Mouse (Mus musculus): Measurements from ENCODE around the gene Lrwd1.
"Not testable (repeated sequence)": the region's sequence is repeated elsewhere in the genome, so short reads cannot be mapped to it uniquely, and the experiment has no call there.

The Lrwd1 gene

GRCm38 (mm10) chr5:136135571-136136291 lies at the start of gene Lrwd1, which contains the start of gene Alkbh4:
Lrwd1 (minus strand) TSS chr5:136136074.
Alkbh4 (plus strand) TSS chr5:136136146.
- peak; percentile 93 to 96 for DNase-seq (ENCODE audit: low spot score in 2 of 2)

DNA sequence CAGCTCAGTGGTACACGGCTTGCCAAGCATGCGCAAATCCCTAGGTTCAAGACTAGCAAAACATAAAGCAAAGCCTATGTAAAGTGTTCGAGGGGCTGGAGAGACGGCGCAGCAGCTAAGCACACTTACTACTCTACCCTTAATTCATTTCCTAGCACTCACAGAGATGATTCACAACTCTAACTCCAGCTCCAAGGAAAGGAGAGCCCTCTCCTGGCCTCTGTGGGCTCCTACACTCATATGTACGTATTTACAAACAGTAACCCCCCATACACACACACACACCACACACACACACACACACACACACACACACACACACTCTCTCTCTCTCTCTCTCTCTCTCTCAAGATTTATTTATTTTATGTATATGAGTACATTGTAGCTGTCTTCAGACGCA lies 47.9 kb upstream of the Lrwd1 start:
- no peak for DNase-seq (ENCODE audit: low spot score in 2 of 2)

DNA sequence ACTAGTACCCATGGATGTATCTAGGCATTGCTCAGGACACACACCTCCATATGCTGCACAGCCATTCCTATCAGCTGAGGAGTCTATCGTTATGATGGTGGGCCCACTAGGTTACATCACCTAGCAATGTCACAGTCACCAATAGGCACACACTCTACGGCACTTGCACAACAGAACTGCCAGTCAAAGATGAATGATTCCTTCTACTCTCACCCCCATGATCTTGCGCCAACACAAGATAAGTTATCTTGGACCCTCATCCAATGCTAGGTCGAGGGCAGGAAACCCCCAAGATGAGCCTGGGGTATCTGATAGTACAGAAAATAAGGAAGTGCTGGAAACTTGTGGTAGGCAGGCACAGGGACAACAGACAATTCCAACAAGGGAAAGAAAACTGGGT lies 47.0 kb upstream of the Lrwd1 start:
- DNase-seq (ENCODE audit: low spot score in 2 of 2), result no peak

GRCm38 (mm10) chr5:136182049-136182448 lies 46.2 kb upstream of the Lrwd1 start:
- DNase-seq (ENCODE audit: low spot score in 2 of 2), result no peak

GRCm38 (mm10) chr5:136181197-136181596 lies 45.3 kb upstream of the Lrwd1 start:
- DNase-seq (ENCODE audit: low spot score in 2 of 2), result no peak

- DNase-seq (ENCODE audit: low spot score in 2 of 2), result no peak
Measured at GRCm38 (mm10) chr5:136179594-136179993, 43.7 kb upstream of the Lrwd1 start.

DNA sequence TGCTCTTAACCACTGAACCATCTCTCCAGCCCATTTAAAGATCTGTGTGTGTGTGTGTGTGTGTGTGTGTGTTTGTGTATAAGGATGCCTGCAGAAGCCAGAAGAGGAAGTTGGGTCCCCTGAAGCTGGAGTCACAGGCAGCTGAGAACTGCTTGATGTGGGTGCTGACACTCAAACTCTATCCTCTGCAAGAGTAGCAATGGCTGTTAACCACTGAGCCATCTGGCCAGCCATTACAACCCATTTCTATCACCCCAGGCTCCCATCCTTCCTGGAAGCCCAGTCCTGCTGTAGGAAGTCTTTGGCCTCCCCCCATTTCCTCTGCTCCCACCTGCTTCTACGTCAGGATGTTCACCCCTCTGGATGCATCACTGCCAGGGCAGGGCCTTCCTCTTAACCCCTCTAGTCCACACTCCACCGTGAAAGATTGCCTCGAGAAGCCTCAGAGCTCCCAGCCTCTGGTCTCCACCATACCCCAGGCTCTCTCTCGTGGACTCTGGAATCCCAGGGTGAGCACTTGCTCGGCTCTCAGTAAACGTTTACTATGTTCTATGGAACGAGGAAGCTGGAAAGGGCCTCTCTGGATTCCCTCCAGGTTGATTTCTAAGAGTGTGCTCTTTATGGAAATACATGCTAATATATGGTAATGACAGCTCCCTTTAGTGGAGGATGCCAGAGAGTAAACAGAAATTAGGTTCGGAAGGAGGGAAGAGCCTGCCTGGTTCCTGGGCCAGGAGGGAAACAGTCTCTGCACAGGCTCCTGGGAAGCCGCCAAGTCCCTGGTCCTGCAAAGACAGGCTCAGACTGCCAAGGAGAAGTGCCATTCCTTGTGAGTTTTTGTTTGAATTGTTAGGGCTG lies 38.0 kb upstream of the Lrwd1 start:
- peak; percentile 43 to 47 for DNase-seq (ENCODE audit: low spot score in 2 of 2)

DNA sequence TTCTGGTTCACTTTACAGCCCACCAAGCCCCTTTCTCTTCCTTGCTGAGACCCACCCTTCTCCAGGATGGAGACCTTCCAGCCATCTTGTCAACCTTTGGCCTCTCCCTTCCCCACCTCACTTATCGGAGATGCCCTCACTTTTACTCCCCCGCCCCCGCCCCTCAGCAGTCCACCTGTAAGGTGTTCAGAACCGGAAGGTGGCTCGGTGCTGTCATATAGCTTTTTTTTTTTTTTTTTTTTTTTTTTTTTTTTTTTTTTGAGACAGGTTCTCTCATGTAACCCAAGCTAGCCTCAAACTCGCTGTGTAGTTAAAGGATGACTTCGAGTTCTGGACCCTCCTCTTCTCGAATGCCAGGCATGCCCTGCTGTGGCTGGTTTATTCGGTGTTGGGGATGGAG lies 37.1 kb upstream of the Lrwd1 start:
- DNase-seq (ENCODE audit: low spot score in 2 of 2), result no peak

DNA sequence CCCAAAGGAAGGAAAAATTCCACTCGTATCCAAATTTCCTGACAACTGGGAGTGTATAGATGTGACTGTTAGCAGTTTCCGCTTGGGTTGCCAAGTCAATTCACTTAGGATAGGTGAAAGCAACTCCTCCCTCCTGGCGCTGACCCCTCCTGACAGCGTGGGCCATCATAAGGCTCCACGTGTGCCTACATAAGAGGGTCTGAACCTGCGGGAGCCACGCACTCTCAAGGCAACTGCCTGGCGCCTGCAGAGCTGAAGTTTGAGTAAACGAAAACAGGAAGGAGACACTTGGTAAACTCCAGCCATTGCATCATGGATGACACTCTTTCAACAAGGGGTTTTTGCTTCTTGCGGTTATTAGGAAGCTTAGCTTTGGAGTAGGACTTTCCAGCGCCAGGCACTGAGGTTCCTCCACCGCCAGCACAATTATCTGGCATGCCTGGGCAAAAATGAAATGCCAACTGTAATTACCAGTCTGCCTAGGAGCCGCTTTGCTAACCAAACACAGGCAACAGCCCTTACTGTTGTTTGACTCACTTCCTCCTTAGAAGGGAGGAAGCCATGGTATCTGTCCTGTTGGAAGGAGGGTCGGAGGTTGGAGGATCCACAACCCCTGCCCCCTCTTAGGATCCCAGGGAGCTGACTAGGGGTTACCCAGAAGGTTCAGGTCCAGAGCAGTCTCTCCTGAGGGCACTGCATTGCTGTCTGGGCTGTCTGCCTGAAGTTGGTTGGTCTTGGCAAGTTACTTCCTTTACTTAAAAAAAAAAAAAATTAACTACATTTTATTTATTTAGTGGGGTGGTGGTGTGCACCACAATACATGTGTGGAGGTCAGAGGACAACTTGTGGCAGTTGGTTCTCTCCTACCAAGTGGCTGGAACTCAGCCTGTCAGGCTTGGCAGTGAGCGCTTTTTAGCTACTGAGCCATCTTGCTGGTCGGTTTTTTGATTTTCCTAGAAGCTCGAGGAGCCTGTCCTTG lies 35.8 kb upstream of the Lrwd1 start:
- DNase-seq (ENCODE audit: low spot score in 2 of 2), result peak; percentile 15 to 28

GRCm38 (mm10) chr5:136170512-136171362 lies 34.9 kb upstream of the Lrwd1 start, which contains the start of gene Orai2:
Orai2 (minus strand) TSS chr5:136170713.
- DNase-seq (ENCODE audit: low spot score in 2 of 2), result peak; percentile 69 to 77

DNA sequence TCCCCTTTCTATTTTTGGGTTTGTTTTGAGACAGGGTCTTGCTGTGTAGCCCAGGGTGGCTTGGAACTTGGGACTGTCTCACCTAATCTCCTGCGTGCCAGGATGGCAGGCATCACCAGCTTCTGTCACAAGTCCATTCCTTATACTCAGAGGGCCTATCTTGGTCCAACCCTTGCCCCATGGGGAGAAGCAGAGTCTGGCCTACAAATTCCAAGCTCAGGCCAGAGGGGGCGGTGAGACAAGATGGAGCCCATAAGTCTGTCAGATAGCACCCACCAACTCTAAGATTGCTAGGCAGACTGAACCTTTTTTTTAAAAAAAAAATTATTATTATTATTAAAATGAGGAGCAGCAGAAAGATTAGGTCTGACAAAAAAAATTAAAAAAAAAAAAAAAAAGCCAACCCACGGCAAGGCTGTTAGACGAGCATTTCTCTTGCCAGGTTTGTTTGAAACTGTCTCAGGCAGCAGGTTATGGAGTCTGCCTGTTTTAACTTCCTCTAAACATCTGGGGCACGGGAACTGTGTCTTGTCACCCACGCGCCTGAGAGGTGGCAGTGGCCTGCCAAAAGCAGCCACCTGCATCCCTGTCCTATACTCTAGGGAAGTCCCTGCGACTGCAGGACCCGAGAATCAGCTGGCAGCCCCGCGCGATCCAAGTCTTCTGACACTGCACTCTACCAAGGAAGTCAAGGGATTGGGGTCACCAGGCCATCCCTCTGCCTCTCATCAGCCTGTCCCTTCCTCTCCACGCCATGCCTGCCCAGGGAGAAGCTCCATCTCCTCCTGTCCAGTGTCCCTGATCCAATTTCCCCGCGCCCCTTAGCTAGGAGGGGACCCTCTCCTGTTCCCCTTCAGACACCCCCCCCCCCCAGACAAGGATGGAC lies 34.0 kb upstream of the Lrwd1 start:
- peak in 1 of 2 experiments; percentile 10 for DNase-seq (ENCODE audit: low spot score in 2 of 2)

GRCm38 (mm10) chr5:136168071-136168470 lies 32.2 kb upstream of the Lrwd1 start:
- DNase-seq (ENCODE audit: low spot score in 2 of 2), result no peak

DNA sequence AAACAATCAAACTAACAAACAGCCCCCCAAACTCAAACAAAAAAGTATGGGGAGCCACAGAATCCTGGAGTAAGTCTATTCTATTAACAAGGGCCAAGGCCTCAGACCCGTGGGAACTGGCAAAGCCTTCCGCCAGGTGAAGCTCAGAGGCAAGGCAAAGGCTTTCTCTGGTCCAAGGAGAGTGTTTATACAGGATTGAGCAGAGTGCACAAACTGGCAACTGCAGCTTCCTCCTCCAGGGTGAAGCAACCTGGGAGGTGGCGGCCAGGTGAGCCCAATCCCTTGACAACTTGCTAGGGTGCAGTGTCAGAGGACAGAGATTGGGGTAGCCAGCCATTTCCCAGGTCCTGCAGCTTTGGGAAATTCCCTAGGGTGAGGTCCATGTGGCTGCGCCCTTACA lies 31.4 kb upstream of the Lrwd1 start:
- no peak for DNase-seq (ENCODE audit: low spot score in 2 of 2)

GRCm38 (mm10) chr5:136165246-136165645 lies 29.4 kb upstream of the Lrwd1 start:
- no peak for DNase-seq (ENCODE audit: low spot score in 2 of 2)

GRCm38 (mm10) chr5:136163807-136164474 lies 28.1 kb upstream of the Lrwd1 start:
- DNase-seq (ENCODE audit: low spot score in 2 of 2), result no peak

- peak; percentile 28 to 40 for DNase-seq (ENCODE audit: low spot score in 2 of 2)
Measured at GRCm38 (mm10) chr5:136160084-136160483, 24.2 kb upstream of the Lrwd1 start.

GRCm38 (mm10) chr5:136155399-136155798 lies 19.5 kb upstream of the Lrwd1 start:
- DNase-seq (ENCODE audit: low spot score in 2 of 2), result no peak

- no peak for DNase-seq (ENCODE audit: low spot score in 2 of 2)
Measured at GRCm38 (mm10) chr5:136152365-136152764, 16.5 kb upstream of the Lrwd1 start.

DNA sequence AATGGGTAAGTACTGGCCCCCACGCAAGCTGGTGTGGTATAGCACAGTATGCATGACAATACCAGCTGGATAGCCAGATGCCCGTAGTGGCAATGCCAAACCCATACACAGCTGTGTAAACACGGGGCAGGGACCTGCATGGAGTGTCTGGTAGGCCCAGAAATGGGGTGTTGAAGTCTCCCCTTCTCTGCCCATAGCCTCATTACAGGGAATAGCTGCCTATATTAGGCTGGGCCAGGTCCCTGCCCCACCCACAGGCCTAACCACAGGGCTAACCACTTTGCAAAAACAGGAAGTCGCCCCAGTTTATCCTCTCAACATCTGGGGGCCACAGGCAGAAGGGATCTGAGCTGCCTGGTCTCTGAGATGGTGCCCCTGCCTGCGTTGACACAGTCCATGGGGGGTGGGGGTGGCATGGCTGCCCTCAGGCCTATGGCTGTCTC lies 13.3 kb upstream of the Lrwd1 start:
- not testable (repeated sequence) for DNase-seq (ENCODE audit: low spot score in 2 of 2)
